Mouse (Mus musculus) spleen, adult 12 weeks (tissue): ENCODE measurements around the gene Dhrs3.

Experiments
- DNase-seq: peaks from one replicate; pipeline ENCODE4 v3.0.0; 2022; ENCODE audit warnings: low spot score

Gene Dhrs3

DNA sequence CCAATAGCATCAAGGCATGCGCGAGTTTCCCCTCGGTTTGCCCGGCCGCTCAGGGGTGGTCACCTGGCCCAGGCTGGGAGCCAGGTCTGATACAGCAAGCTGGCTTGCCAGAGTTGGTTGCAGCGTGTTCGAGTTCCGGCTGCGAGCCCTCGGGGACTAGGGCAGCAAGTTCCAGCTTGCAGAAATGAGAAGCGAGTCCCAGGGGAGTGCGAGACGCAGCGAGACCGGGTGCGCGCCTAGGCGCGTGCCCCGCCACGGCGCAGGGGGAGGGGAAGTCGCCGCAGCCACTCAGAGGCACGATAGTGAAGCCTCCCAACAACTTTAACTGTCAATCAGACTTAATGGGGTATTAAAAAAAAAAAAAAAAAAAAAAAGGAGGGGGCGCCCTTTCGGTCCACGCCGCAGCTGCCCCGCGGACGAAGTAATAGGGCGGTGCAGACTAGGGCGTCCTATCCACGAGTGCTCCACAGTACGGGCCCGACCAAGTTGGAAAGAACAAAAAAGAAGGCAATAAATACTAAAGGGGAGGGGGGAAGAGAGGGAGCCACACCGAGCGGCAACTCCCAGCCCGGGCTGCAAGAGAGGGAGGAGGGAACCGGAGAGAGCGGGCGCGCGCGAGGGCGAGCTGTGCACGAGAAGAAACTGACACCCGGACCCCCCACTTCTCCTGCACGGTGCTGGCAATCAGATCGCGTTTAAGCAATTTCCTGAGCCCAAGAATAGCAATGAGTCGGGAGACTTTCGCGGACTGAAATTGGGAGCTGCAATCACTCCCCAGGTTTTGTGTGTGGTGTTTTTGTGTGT is at the start of gene Dhrs3:
Gene Dhrs3 (plus strand): TSS at position 695 of the 804 bp plus-strand sequence.
- peak; percentile 78 for DNase-seq

GRCm38 (mm10) chr4:144861756-144862505 is 30.7 kb upstream of the Dhrs3 start:
- no peak for DNase-seq

DNA sequence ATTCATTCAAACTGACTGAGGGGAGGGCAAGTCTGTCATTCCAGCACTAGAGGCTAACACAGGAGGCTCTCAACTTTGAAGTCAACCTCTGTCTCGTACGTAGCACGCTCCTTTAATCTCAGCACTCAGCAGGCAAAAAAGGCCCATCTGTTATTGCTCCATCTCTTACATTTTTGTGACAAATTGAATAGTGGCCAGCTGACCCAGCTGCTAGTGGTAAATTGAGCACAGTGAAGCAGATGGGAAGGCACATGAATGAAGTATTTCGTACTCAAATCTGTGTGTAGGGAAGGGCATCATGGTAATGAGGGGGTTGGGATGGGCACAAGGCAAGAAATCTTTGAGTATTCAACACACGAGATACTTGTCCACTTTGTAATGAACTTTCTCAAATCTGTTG is 24.7 kb upstream of the Dhrs3 start:
- DNase-seq: no peak

DNA sequence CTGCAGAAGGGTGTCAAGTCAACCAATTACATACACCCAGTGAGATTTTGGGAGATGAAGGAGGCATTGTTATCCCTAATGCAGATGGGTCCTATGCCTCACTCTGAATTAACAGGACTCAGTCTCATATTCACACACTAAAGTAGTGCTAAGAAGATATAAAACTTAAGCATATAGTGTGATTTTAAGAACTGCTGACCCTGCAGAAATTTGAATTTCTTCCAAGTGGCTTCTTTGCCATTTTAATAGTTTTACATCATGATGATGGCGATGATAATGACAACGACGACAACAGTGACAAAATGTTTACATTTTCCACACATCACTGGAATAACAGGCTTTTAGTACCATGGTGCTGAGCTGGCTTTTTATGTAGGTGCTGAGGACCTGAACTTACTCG is 24.0 kb upstream of the Dhrs3 start:
- DNase-seq: no peak

DNA sequence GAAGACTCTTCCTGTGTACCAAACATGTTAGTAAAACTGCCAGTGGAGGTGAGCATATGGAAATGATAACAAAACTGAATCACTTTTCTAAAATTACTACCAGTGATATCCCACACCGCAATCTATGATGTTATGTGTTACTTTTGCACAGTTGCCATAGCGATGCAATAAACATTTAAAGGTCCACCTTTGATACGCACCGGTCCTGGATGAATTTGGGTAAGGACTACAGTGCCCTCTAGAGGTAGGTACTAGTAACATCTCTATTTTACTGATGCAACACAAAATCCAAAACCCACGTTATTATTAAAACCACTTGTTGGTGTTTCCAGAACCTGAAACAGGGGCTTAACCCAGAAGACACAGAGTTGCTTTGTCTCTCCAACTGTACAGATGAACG is 19.7 kb upstream of the Dhrs3 start:
- DNase-seq: no peak

GRCm38 (mm10) chr4:144875576-144876093 is 17.0 kb upstream of the Dhrs3 start:
- DNase-seq: no peak

DNA sequence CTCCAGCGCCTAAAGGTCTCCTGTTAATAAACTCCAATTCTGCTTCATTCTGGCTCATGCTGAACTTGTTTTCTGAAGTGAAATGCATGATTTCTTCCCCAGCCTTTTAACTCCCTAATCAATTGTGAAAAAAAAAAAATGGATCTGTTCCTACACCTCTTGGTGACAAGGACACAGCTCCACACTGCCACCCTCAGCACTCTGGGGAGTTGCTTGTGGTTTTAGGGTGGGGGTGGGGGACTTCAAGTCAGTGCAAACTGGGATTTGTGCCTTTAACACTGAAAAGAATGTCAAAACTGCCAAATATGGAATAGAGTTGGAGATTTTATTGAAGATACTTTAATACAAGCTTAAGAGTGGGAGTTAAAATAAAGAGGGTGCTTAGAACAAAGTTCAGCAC is 13.1 kb upstream of the Dhrs3 start:
- no peak for DNase-seq

DNA sequence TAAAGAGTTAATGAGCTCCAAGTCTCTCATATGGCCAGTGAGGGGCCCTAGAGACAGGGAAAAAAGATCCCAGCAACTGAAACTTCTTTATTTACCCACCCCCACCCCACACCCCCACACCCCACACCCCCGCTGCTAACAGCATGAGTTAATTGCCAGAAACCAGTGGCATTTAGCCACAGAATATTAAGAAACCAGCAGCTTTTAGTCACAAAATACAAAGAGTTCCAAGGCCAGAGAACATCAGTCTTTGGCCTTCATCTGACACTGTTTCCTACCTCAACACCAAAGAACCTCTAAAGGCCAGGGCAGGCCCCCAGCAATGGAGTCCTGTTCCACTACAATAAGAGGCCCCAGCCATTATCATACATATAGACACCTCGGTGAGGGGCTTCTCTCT is 11.3 kb upstream of the Dhrs3 start:
- DNase-seq: no peak

DNA sequence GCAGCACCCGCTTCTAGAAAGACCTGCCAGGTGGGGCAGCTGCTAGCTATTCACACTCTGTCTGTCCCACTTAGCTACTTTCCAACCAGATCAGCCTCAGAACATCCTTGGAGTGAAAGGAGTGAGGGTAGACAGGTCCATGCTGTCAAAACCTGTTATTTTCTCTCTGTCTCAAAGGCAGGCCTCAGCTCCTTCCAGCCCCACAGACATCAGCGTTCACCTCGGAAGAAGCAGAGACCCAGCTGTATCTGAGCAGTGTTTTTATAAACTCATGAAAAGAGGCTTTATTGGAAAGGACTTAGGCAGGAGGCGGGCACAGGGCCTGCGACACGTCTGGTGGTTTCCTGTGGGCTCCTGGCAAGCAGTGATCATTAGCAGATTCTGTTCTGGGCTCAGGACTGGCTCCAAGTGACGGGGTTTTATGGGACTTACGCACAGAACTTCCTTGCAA is 9.7 kb upstream of the Dhrs3 start:
- DNase-seq: no peak

GRCm38 (mm10) chr4:144886460-144886859 is 6.2 kb upstream of the Dhrs3 start:
- DNase-seq: no peak

DNA sequence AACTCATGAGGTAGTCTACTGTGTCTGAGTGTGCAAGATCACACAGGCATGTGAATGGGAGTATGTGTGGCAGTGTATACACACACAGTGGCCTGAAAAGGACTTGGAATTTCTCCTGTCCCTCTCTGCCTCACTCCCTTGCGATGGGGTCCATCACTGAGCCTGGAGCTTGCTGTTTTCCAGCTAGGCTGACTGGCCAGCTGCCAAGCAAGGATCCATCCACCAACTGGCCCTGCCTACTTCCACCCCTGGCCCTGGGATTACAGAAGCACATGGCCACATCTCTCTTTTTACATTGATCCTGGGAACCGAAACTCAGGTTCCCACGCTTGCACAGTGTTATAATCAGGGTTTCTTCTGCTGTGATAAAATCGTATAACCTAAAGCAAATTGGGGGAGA is 3.9 kb upstream of the Dhrs3 start:
- no peak for DNase-seq

GRCm38 (mm10) chr4:144889505-144890301 is 2.9 kb upstream of the Dhrs3 start:
- no peak for DNase-seq

GRCm38 (mm10) chr4:144890690-144891120 is 1.9 kb upstream of the Dhrs3 start:
- no peak for DNase-seq

DNA sequence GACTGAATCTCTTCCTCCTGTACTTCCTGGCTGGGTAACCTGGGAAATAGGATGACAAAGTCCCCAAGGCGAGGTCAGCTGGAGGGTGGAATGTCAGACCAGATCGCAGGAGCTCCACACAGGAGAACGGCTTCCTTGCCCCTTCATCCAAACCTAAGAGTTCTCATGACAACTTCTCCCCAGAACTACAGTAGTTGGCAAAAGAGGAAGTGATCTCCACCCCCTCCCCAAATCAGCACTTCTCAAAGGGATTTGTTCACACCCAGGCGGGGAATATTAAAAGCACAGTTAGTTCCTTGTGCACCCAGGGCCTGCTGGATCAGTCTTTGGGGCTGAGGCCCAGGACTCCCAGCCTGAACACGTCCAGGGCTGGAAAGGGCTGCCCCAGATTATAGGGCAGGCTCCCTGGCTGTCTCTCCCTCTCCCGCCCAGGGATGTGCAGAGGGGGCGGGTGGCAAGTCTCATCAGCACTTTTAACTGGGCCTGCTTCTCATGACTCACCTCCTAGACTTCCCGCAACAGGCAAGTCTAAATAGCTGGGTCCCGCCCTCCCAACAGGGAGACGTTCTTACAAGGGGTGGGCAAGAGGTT is 1.4 kb upstream of the Dhrs3 start:
- no peak for DNase-seq

DNA sequence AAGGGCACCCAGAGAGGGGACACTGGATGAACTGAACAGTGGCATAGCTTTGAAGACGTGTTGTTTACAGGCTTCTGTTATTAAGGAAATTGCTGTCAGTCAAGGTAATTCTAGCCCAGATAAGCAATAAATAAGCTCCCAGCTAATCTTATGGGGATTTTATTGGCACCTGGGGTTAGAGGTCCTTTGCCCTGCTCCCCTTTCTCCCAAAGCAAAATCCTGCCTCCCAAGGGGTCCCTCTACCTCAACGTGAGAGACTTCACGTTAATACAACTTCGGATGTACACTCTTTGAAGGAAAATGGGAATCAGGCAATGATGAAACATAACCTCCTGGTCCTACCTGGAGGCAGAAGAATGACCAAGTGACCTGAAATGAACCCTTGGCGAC is 889 bp upstream of the Dhrs3 start:
- DNase-seq: no peak

- DNase-seq: no peak
Observed at GRCm38 (mm10) chr4:144892937-144893272, 278 bp downstream of the Dhrs3 start.

GRCm38 (mm10) chr4:144893561-144894486 is 1.2 kb downstream of the Dhrs3 start:
- DNase-seq: no peak

DNA sequence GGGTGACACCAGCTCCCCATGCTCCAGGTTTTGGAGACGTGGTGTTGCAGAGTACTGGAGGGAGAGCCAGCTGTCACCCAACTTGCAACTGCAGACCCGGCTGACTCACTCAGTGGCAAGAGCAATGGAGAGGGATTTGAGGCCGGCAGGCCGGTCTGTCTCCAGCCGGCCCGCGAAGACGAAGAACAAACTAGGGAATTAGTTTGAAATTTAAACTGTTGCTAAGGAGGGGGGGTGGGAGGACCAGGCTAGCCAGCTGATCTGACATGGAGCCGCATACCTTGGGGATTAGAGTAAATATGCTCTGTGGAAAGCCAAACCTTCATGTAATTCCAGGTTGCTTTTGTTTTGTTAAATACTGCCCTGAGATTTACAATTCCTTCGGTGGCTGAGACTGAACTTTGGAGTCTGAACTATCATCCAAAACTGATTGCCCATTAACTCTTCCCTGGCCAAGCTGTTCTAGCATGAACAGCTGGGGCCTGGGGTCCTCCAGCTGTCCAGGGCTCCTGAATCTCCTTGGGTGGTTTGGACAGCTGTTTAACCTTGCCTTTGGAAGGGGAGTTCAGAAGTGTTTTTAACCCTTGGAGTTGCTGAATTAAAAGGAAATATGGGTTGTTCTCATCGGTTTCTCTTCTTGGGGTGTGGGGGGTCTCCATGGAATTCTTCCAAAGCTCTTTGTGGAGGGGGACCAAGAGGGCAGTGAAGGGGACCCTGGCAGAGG is 2.0 kb downstream of the Dhrs3 start:
- DNase-seq: no peak

DNA sequence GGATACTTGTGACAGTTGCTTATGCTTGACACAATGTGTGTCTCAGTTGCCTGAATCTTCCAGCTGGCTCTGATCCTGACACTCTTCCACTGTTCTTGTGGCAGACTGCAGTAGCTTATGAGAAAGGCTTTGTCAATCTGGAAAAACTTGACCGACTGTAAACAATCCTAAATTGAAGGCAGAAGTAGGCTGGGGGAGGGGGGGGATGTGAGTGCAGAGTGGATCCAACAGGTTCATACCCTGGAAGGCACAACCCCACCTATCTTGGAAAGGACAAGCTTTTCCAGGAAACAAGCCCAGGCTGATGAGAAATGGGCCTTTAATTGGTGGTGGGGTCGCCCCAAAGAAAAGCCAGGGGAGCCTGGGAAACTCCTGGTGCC is 2.6 kb downstream of the Dhrs3 start:
- no peak for DNase-seq

DNA sequence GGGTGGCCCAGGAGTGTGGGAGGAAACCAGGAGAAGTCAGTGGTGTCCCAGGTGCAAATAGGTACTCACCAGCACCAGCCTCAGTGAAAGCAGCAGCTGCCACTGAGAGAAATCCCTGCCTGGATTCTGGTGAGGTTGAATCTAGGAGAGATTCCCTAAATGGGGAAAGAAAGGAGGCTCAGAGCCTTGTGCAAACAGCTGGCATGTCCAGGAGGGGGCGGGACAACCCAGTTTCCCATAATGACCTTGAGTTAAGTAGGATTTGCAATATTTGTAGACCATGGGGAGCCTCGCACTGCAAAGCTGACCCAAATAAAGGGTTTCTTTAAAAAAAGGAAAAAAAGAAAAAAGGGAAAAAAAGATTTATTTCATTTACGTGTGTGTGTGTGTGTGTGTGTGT is 3.7 kb downstream of the Dhrs3 start:
- DNase-seq: no peak
